Mouse (Mus musculus): Measurements from ENCODE around the gene Rpl36al.

Rpl36al gene

GRCm38 (mm10) chr12:69157107-69157506 is 26.8 kb downstream of the Rpl36al start:
- DNase-seq: no peak

GRCm38 (mm10) chr12:69156436-69156835 is 27.4 kb downstream of the Rpl36al start:
- DNase-seq: no peak

- DNase-seq: no peak
Measured at GRCm38 (mm10) chr12:69155923-69156322, 28.0 kb downstream of the Rpl36al start.

GRCm38 (mm10) chr12:69150049-69150448 is 33.8 kb downstream of the Rpl36al start:
- DNase-seq: no peak

GRCm38 (mm10) chr12:69147166-69147735 is 36.6 kb downstream of the Rpl36al start:
- DNase-seq: no peak

- DNase-seq: no peak
Measured at GRCm38 (mm10) chr12:69143460-69143859, 40.4 kb downstream of the Rpl36al start.

- no peak for DNase-seq
Measured at GRCm38 (mm10) chr12:69139841-69140240, 44.0 kb downstream of the Rpl36al start.

GRCm38 (mm10) chr12:69139201-69139600 is 44.7 kb downstream of the Rpl36al start:
- no peak for DNase-seq

Data from right cerebral cortex, postnatal 25 days (tissue).